Mouse (Mus musculus) 416B (cell line): Measurements from ENCODE around the gene Lrrc55.

Experiments used
- DNase-seq: peaks from one replicate; pipeline ENCODE4 v3.0.0; 2011; ENCODE audit warnings: low read depth

Lrrc55 gene

DNA sequence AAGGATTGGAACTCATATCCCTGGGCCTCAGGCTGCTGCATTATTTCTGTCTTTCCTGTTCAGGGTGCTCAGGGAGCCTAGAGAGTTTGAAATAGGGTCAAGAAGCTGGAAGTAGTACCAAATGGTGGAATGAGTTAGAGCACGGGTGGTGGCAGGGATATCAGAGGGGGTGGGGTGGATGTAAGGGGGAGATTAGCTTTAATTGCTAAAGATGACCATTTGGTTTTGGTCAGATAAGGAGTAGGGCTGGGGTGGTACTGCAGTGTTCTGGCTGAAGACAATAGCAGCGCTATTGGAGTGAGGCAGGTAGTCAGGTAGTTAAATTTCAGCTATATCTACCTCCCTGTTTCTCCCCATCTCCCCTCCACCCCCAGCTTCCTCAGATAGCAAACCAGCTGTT is 65.8 kb downstream of the Lrrc55 start:
- no peak for DNase-seq

DNA sequence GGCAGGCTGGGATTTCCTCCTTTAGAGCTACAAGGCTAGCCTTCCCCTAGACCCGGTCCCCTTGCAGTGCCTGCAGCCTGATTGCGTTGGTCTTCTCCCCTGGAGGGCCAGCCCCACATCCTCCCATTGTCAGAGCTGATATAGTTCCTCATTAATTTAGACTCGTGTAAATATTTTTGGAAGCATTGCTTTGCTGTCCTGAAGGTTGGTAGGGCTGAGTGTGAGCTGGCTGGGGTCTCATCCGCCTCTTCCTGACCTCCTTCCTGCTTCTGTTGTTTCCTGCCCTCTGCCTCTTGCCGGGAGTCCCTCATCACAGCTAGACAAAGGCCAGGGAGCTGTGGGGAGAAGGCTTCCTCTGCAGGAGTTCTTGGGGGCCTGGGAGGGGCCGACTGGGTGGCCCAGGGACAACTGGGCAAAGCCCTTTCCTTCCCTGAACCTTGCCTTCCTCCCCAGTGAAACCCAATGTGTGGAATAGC is 67.5 kb downstream of the Lrrc55 start:
- no peak for DNase-seq

GRCm38 (mm10) chr2:85123869-85124535 is 73.0 kb downstream of the Lrrc55 start:
- peak; percentile 54 for DNase-seq

- DNase-seq = peak; percentile 69
These were observed 73.7 kb downstream of the Lrrc55 start for GRCm38 (mm10) chr2:85123187-85123868.
